Mouse (Mus musculus) frontal cortex, postnatal 36 days (tissue): ENCODE measurements at regions not wholly inside any gene's neighbourhood (a gene's known extent, or its start where the extent isn't known, plus 50 kb on each side); places are given as distances from the start of the nearest gene placed in this dataset.
"Not testable (repeated sequence)": the region's sequence is repeated elsewhere in the genome, so short reads cannot be mapped to it uniquely, and the experiment has no call there.

Experiments used
- DNase-seq, 2 experiments: peaks; one replicate each; pipeline ENCODE4 v3.0.0; 2022; ENCODE audit warnings: low spot score in 2 of 2

GRCm38 (mm10) chr11:40536236-40536765 is 158.7 kb downstream of the Mat2b start:
- DNase-seq: no peak

- DNase-seq: no peak
Measured at GRCm38 (mm10) chr11:40510325-40511239, 184.4 kb downstream of the Mat2b start.

- DNase-seq: no peak
Measured at GRCm38 (mm10) chr11:40491599-40491998, 203.4 kb downstream of the Mat2b start.

GRCm38 (mm10) chr11:40478171-40478570 is 216.8 kb downstream of the Mat2b start:
- not testable (repeated sequence) for DNase-seq

- DNase-seq: no peak
Measured at GRCm38 (mm10) chr11:40477294-40477693, 217.7 kb downstream of the Mat2b start.

- peak; percentile 42 to 75 for DNase-seq
Measured at GRCm38 (mm10) chr11:40469080-40469705, 225.8 kb downstream of the Mat2b start.

- DNase-seq: no peak
Measured at GRCm38 (mm10) chr11:40456571-40456970, 238.4 kb downstream of the Mat2b start.

- not testable (repeated sequence) for DNase-seq
Measured at GRCm38 (mm10) chr11:40454994-40455393, 240.0 kb downstream of the Mat2b start.

- DNase-seq: no peak
Measured at GRCm38 (mm10) chr11:40446846-40447245, 248.2 kb downstream of the Mat2b start.

- DNase-seq: no peak
Measured at GRCm38 (mm10) chr11:40434002-40434401, 261.0 kb downstream of the Mat2b start.

GRCm38 (mm10) chr11:40428858-40429257 is 266.1 kb downstream of the Mat2b start:
- no peak for DNase-seq

GRCm38 (mm10) chr11:40424316-40424715 is 270.7 kb downstream of the Mat2b start:
- no peak for DNase-seq

GRCm38 (mm10) chr11:40407571-40407970 is 287.4 kb downstream of the Mat2b start:
- DNase-seq: no peak

- DNase-seq: no peak
Measured at GRCm38 (mm10) chr11:40402249-40402648, 292.8 kb downstream of the Mat2b start.

- DNase-seq: peak in 1 of 2 experiments; percentile 14
Measured at GRCm38 (mm10) chr11:40397453-40398104, 297.4 kb downstream of the Mat2b start.

GRCm38 (mm10) chr11:40395331-40395730 is 299.7 kb downstream of the Mat2b start:
- peak; percentile 13 to 20 for DNase-seq

GRCm38 (mm10) chr11:40394864-40395266 is 300.1 kb downstream of the Mat2b start:
- peak in 1 of 2 experiments; percentile 6 for DNase-seq

GRCm38 (mm10) chr11:40394283-40394758 is 300.7 kb downstream of the Mat2b start:
- DNase-seq: no peak

- DNase-seq: no peak
Measured at GRCm38 (mm10) chr11:40380696-40381095, 314.3 kb downstream of the Mat2b start.

- DNase-seq: no peak
Measured at GRCm38 (mm10) chr11:40371696-40372095, 323.3 kb downstream of the Mat2b start.

GRCm38 (mm10) chr11:40366573-40366972 is 328.4 kb downstream of the Mat2b start:
- no peak for DNase-seq
